Mouse (Mus musculus) forebrain, embryonic 11.5 days (tissue): ENCODE results near the gene Kir3dl1. TPM values are rescaled to one million over a fixed set of nuclear protein-coding genes. Genes with fewer than 3 reads are reported as not detected.
"Not testable (repeated sequence)": the region's sequence is repeated elsewhere in the genome, so short reads cannot be mapped to it uniquely, and the experiment has no call there.

ENCODE experiments used
- ATAC-seq: fragments of 200-750 bp; cut with Nextera tagmentation; replicated peaks from 2 replicates; pipeline ENCODE4 v1.8.0; 2017; ENCODE audit warnings: moderate TSS enrichment; ENCODE audit not compliant: low FRiP score
- DNase-seq: peaks from one replicate; pipeline ENCODE4 v3.0.0-alpha.2; 2017; ENCODE audit warnings: low spot score
- H3K27ac ChIP-seq: fragments of 300-500 bp; sonication (generic); 2 replicates; pipeline ENCODE4 v1.5.1; 2014; ENCODE audit warnings: low read depth, low read length
- H3K27me3 ChIP-seq: fragments of 300-500 bp; sonication (generic); 2 replicates; pipeline ENCODE4 v1.6.1; 2014; ENCODE audit warnings: mild to moderate bottlenecking, low read length, mixed read lengths; ENCODE audit not compliant: control insufficient read depth, insufficient read depth
- H3K36me3 ChIP-seq: fragments of 300-500 bp; sonication (generic); 2 replicates; pipeline ENCODE4 v1.6.1; 2014; ENCODE audit warnings: mild to moderate bottlenecking, low read length, moderate library complexity, mixed read lengths; ENCODE audit not compliant: control insufficient read depth, insufficient read depth
- H3K4me1 ChIP-seq: fragments of 300-500 bp; sonication (generic); replicated peaks from 2 replicates; pipeline ENCODE4 v1.6.1; 2014; ENCODE audit warnings: low read length, mixed read lengths; ENCODE audit not compliant: control insufficient read depth, insufficient read depth
- H3K4me2 ChIP-seq: fragments of 300-500 bp; sonication (generic); 2 replicates; pipeline ENCODE4 v1.6.1; 2014; ENCODE audit warnings: low read depth, mild to moderate bottlenecking, low read length, moderate library complexity, mixed read lengths; ENCODE audit not compliant: severe bottlenecking
- H3K4me3 ChIP-seq: fragments of 300-500 bp; sonication (generic); 2 replicates; pipeline ENCODE4 v1.5.1; 2014; ENCODE audit warnings: low read depth, low read length
- H3K9ac ChIP-seq: fragments of 300-500 bp; sonication (generic); 2 replicates; pipeline ENCODE4 v1.6.1; 2014; ENCODE audit warnings: low read length
- H3K9me3 ChIP-seq: fragments of 300-500 bp; sonication (generic); 2 replicates; pipeline ENCODE4 v1.6.1; 2016; ENCODE audit warnings: low read length, mixed read lengths; ENCODE audit not compliant: control insufficient read depth
- WGBS: fragments of 180-500 bp; shearing (Covaris S2); extraction: QIAGEN DNeasy Blood & Tissue Kit; methylation state at CpG from one replicate; pipeline ENCODE4 v1.1.7; 2014; 5-methylcytosine and 5-hydroxymethylcytosine counted together
- polyA plus RNA-seq: library from polyadenylated mRNA; unstranded; fragments of >200 nt; fragmentation: Nextera tagmentation; extraction: Ambion mirVana; gene quantifications from 2 replicates; pipeline ENCODE4 v1.2.1, GENCODE M21; 2014

Kir3dl1 gene
- polyA plus RNA-seq, result not detected in 2 replicates

GRCm38 (mm10) chrX:136517699-136518098 lies at the start of gene Kir3dl1:
TSS of gene Kir3dl1 (plus strand) at chrX:136517999.
- DNase-seq, H3K27me3 ChIP-seq, H3K4me1 ChIP-seq, H3K36me3 ChIP-seq, H3K4me2 ChIP-seq, H3K4me3 ChIP-seq, H3K9ac ChIP-seq, ATAC-seq, H3K27ac ChIP-seq, H3K9me3 ChIP-seq: not testable (repeated sequence)
- 75% methylated on average over 4 of the region's 4 CpGs for WGBS

GRCm38 (mm10) chrX:136543956-136544355 lies 26.2 kb downstream of the Kir3dl1 start, which contains the start of gene Kir3dl2:
TSS of gene Kir3dl2 (minus strand) at chrX:136544056.
- not testable (repeated sequence) for DNase-seq, H3K4me2 ChIP-seq, H3K9me3 ChIP-seq, H3K4me3 ChIP-seq, H3K27me3 ChIP-seq, H3K36me3 ChIP-seq, H3K27ac ChIP-seq, H3K4me1 ChIP-seq, H3K9ac ChIP-seq, ATAC-seq
- 83% methylated on average over 1 of the region's 1 CpGs for WGBS

DNA sequence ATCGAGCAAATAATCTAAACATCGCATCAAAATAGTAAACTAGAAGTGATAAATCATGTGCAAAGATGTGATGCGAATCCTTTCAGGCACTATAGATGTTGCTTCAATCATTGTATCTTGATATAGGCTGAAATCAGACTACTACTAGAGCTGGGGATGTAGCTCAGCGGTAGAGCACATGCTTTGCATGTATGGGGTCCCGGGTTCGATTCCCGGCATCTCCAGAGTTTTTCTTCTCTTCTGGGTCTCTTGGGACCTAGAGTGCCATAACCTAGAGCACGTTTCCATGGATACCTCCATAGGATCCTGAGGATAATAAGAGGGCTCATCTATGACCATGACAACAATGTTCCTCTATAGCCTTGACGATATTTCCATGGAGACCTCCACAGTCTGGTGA lies 51.3 kb downstream of the Kir3dl1 start:
- H3K9ac ChIP-seq, H3K27ac ChIP-seq, H3K27me3 ChIP-seq, DNase-seq, H3K36me3 ChIP-seq, ATAC-seq, H3K4me3 ChIP-seq, H3K9me3 ChIP-seq, H3K4me2 ChIP-seq, H3K4me1 ChIP-seq: not testable (repeated sequence)
- 94% methylated on average over 9 of the region's 9 CpGs for WGBS

Other genes with a start within 250 kb of the Kir3dl1 start
- 662 and 667 TPM in 2 replicates for gene Bex3, start 247.7 kb upstream of the Kir3dl1 start, polyA plus RNA-seq
- not detected in 2 replicates for gene Kir3dl2, start 26.1 kb downstream of the Kir3dl1 start, polyA plus RNA-seq
- 9.9 and 12.7 TPM in 2 replicates for gene Tceal3, start 72.8 kb downstream of the Kir3dl1 start, polyA plus RNA-seq
- gene Tceal1, start 190.0 kb downstream of the Kir3dl1 start, polyA plus RNA-seq, result 9.7 and 11.2 TPM in 2 replicates
- gene Morf4l2, start 225.7 kb downstream of the Kir3dl1 start, polyA plus RNA-seq, result 550 and 558 TPM in 2 replicates